14 mouse cellular contexts compared by ENCODE assay signal in genomic region chr9:21322917-21323297, GRCm38 (mm10). TPM values are rescaled to one million over a fixed set of nuclear protein-coding genes. Genes with fewer than 3 reads are reported as not detected.
DNase-seq lines count a peak whose midpoint lies in the region; ATAC-seq and TF ChIP-seq lines count a peak whose summit lies in the region.
"Not testable (repeated sequence)": the region's sequence is repeated elsewhere in the genome, so short reads cannot be mapped to it uniquely, and the experiment has no call there.
"Had no signal": no experiment of that assay in that cellular context is flagged by ENCODE, and none has a peak within 500 bp of the region (broad histone marks: within the 10 kb centered on the region; RNA-seq: fewer than 3 reads in every experiment).

No protein-coding gene starts in this region.

- not testable (repeated sequence) for H3K9ac ChIP-seq in ES-E14 (ENCODE audit: insufficient read depth, low read depth, low read length, poor library complexity, severe bottlenecking); embryonic facial prominence, embryonic 14.5 days (ENCODE audit: low read depth, low read length); heart, embryonic 12.5 days; heart, embryonic 16.5 days (ENCODE audit: low read length); kidney, embryonic 16.5 days (replicated peaks; ENCODE audit: low read length); liver, embryonic 11.5 days (ENCODE audit: low read depth, low read length); liver, postnatal 0 days (replicated peaks)

- ATAC-seq in embryonic facial prominence, embryonic 14.5 days (ENCODE audit: low read depth); heart, embryonic 12.5 days (ENCODE audit: insufficient number of reproducible peaks, low FRiP score); heart, embryonic 16.5 days (replicated peaks; ENCODE audit: extremely low read depth, insufficient read depth, low FRiP score); kidney, embryonic 16.5 days (ENCODE audit: low FRiP score, low TSS enrichment); liver, embryonic 11.5 days (replicated peaks; ENCODE audit: low FRiP score); liver, postnatal 0 days: not testable (repeated sequence)

- H3K36me3 ChIP-seq in ES-E14 (ENCODE audit: control insufficient read depth, insufficient read depth, low read length, poor library complexity, severe bottlenecking); embryonic facial prominence, embryonic 14.5 days (ENCODE audit: control insufficient read depth, insufficient read depth, low read length); heart, embryonic 16.5 days (ENCODE audit: control insufficient read depth, insufficient read depth); kidney, embryonic 16.5 days (ENCODE audit: insufficient read depth, low read length); liver, embryonic 11.5 days (ENCODE audit: control insufficient read depth, insufficient read depth, low read length); liver, postnatal 0 days (replicated peaks; ENCODE audit: insufficient read depth, low read length); thymus, adult 2 months (ENCODE audit: control insufficient read depth, insufficient read depth, low read length): not testable (repeated sequence)
- H3K36me3 ChIP-seq in heart, embryonic 12.5 days, result peaks cover 15% of the 10 kb centered on the region

- not testable (repeated sequence) for DNase-seq in ES-E14 (ENCODE audit: low read depth, low spot score); embryonic facial prominence, embryonic 14.5 days (ENCODE audit: low spot score); liver, embryonic 11.5 days (ENCODE audit: low spot score); liver, postnatal 0 days; thymus, adult 2 months

- not testable (repeated sequence) for H3K9me3 ChIP-seq in ES-E14 (ENCODE audit: control insufficient read depth, insufficient read depth, low read depth, low read length); embryonic facial prominence, embryonic 14.5 days (ENCODE audit: control insufficient read depth, low read length); heart, embryonic 12.5 days (replicated peaks); heart, embryonic 16.5 days (replicated peaks; ENCODE audit: control insufficient read depth, low read length); kidney, embryonic 16.5 days (ENCODE audit: low read length); liver, embryonic 11.5 days (ENCODE audit: control insufficient read depth, low read length); liver, postnatal 0 days (ENCODE audit: low read length)

- not testable (repeated sequence) for TF ChIP-seq CTCF in liver, postnatal 0 days (IDR thresholded peaks at IDR 0.05; ENCODE audit: low read depth); thymus, adult 2 months (IDR thresholded peaks at IDR 0.05; ENCODE audit: borderline replicate concordance, control insufficient read depth, extremely low read depth, insufficient read depth, low read length, poor library complexity)

- not testable (repeated sequence) for H3K4me3 ChIP-seq in ES-E14 (ENCODE audit: insufficient read depth in 1 of 2, low read depth in 1 of 2, low read length in 2 of 2, poor library complexity in 1 of 2, severe bottlenecking in 1 of 2); embryonic facial prominence, embryonic 14.5 days (ENCODE audit: low read depth, low read length); heart, embryonic 12.5 days; heart, embryonic 16.5 days (ENCODE audit: low read length); kidney, embryonic 16.5 days (ENCODE audit: low read length); liver, embryonic 11.5 days (ENCODE audit: low read depth, low read length); liver, postnatal 0 days (ENCODE audit: low read depth, low read length)
- H3K4me3 ChIP-seq in thymus, adult 2 months (ENCODE audit: control insufficient read depth, insufficient read depth, low read length), result peak overlapping the region; percentile 16

- in situ Hi-C loops in ES-E14 (cut with MboI; ENCODE audit: low sequenced_read_pairs in 2 of 2, unreplicated experiment in 2 of 2), result not testable (repeated sequence)

- not testable (repeated sequence) for TF ChIP-seq POLR2A in thymus, adult 2 months (IDR thresholded peaks at IDR 0.05; ENCODE audit: control insufficient read depth, extremely low read depth, insufficient read depth, low read length, poor library complexity)

- TF ChIP-seq EP300 in liver, postnatal 0 days (IDR thresholded peaks at IDR 0.05; ENCODE audit: low read depth), result not testable (repeated sequence)

- not testable (repeated sequence) for H3K27me3 ChIP-seq in embryonic facial prominence, embryonic 14.5 days (replicated peaks; ENCODE audit: control insufficient read depth, insufficient read depth, low read length); heart, embryonic 12.5 days (replicated peaks); heart, embryonic 16.5 days (ENCODE audit: control insufficient read depth, insufficient read depth, low read length); kidney, embryonic 16.5 days (ENCODE audit: insufficient read depth, low read length); liver, embryonic 11.5 days (replicated peaks; ENCODE audit: control insufficient read depth, insufficient read depth, low read length); liver, postnatal 0 days (ENCODE audit: insufficient read depth, low read length); thymus, adult 2 months (ENCODE audit: control insufficient read depth, insufficient read depth, low read length)

- H3K4me1 ChIP-seq in ES-E14 (ENCODE audit: control insufficient read depth in 2 of 2, insufficient read depth in 2 of 2, low read length in 2 of 2, poor library complexity in 1 of 2), result peaks cover 4 to 13% of the 10 kb centered on the region in 2 experiments
- H3K4me1 ChIP-seq in embryonic facial prominence, embryonic 14.5 days (ENCODE audit: control insufficient read depth, insufficient read depth, low read length), result 0 out of 2 replicates have a peak, but pooled peaks cover 11% of the 10 kb centered on the region
- H3K4me1 ChIP-seq in heart, embryonic 12.5 days (replicated peaks), result peaks cover 34% of the 10 kb centered on the region
- peaks cover 29% of the 10 kb centered on the region for H3K4me1 ChIP-seq in heart, embryonic 16.5 days (ENCODE audit: control insufficient read depth, insufficient read depth, low read length)
- H3K4me1 ChIP-seq in kidney, embryonic 16.5 days (ENCODE audit: insufficient read depth, low read length), result peaks cover 16% of the 10 kb centered on the region
- peaks cover 30% of the 10 kb centered on the region for H3K4me1 ChIP-seq in liver, embryonic 11.5 days (replicated peaks; ENCODE audit: control insufficient read depth, insufficient read depth, low read length)
- peaks cover 28% of the 10 kb centered on the region for H3K4me1 ChIP-seq in liver, postnatal 0 days (ENCODE audit: insufficient read depth)
- peaks cover 52% of the 10 kb centered on the region for H3K4me1 ChIP-seq in thymus, adult 2 months (replicated peaks; ENCODE audit: control insufficient read depth, insufficient read depth, low read length)

- not testable (repeated sequence) for H3K27ac ChIP-seq in ES-E14 (ENCODE audit: insufficient read depth, low read depth, low read length, poor library complexity, severe bottlenecking); embryonic facial prominence, embryonic 14.5 days (replicated peaks; ENCODE audit: low read depth, low read length); heart, embryonic 12.5 days (ENCODE audit: poor library complexity, severe bottlenecking); heart, embryonic 16.5 days (ENCODE audit: low read length); kidney, embryonic 16.5 days (ENCODE audit: low read length); liver, embryonic 11.5 days (ENCODE audit: low read depth, low read length); liver, postnatal 0 days (ENCODE audit: low read depth)
- peak overlapping the region; percentile 97 for H3K27ac ChIP-seq in thymus, adult 2 months (ENCODE audit: control insufficient read depth, insufficient read depth, low read length)

- H3K4me2 ChIP-seq in embryonic facial prominence, embryonic 14.5 days (ENCODE audit: low read depth, low read length), result peak overlapping the region; percentile 93; the same call in 1 of the 2 replicates
- H3K4me2 ChIP-seq in heart, embryonic 12.5 days, result peak overlapping the region; percentile 96; the same call in 1 of the 2 replicates
- peak overlapping the region; percentile 95 for H3K4me2 ChIP-seq in heart, embryonic 16.5 days (ENCODE audit: low read depth, low read length)
- 0 out of 2 replicates have a peak overlapping the region, but pooled peaks have one; percentile 85 for H3K4me2 ChIP-seq in kidney, embryonic 16.5 days (replicated peaks; ENCODE audit: low read depth, low read length)
- H3K4me2 ChIP-seq in liver, embryonic 11.5 days, result peak overlapping the region; percentile 99
- H3K4me2 ChIP-seq in liver, postnatal 0 days (ENCODE audit: low read depth, low read length), result 0 out of 2 replicates have a peak overlapping the region, but pooled peaks have one; percentile 11

- 92% methylated on average over 8 of the region's 8 CpGs for WGBS in embryonic facial prominence, embryonic 14.5 days
- WGBS in heart, embryonic 12.5 days, result 79% methylated on average over 8 of the region's 8 CpGs
- 85% methylated on average over 8 of the region's 8 CpGs for WGBS in heart, embryonic 16.5 days
- WGBS in kidney, embryonic 16.5 days, result 87% methylated on average over 7 of the region's 8 CpGs
- WGBS in liver, embryonic 11.5 days, result 70% methylated on average over 7 of the region's 8 CpGs
- WGBS in liver, postnatal 0 days (ENCODE audit: insufficient replicate concordance), result 69% methylated on average over 8 of the region's 8 CpGs
- 56% methylated on average over 8 of the region's 8 CpGs for WGBS in thymus, adult 2 months

RNA-seq across cellular contexts. Expression of gene Slc44a2, which starts 2.4 kb away (rescaled TPM):
- 46.0 and 73.1 TPM in 2 replicates for total RNA-seq in ES-E14 (2012; rRNA removed)
- 111 and 132 TPM in 2 replicates for polyA plus RNA-seq in embryonic facial prominence, embryonic 14.5 days (2014; fragmentation: Nextera tagmentation; extraction: Ambion mirVana)
- polyA plus RNA-seq in heart, embryonic 12.5 days (2016; fragmentation: Nextera tagmentation; extraction: Ambion mirVana), result 69.1 and 73.6 TPM in 2 replicates
- polyA plus RNA-seq in heart, embryonic 16.5 days (2015; fragmentation: Nextera tagmentation; extraction: Ambion mirVana), result 74.4 and 75.1 TPM in 2 replicates
- 116 and 122 TPM in 2 replicates for polyA plus RNA-seq in kidney, embryonic 16.5 days (2015; fragmentation: Nextera tagmentation; extraction: Ambion mirVana)
- 57.2 and 61.2 TPM in 2 replicates for polyA plus RNA-seq in liver, embryonic 11.5 days (2014; fragmentation: Nextera tagmentation; extraction: Ambion mirVana)
- 12.8 and 14.4 TPM in 2 replicates for polyA plus RNA-seq in liver, postnatal 0 days (2015; fragmentation: Nextera tagmentation; extraction: Ambion mirVana)
- polyA plus RNA-seq in thymus, adult 2 months (2012; rRNA removed), result 477 and 505 TPM in 2 replicates

RNA-seq across cellular contexts. Expression of gene Ap1m2, which starts 10.8 kb away (rescaled TPM):
- total RNA-seq in ES-E14 (2012; rRNA removed), result 9.8 and 17.1 TPM in 2 replicates
- polyA plus RNA-seq in embryonic facial prominence, embryonic 14.5 days (2014; fragmentation: Nextera tagmentation; extraction: Ambion mirVana), result 20.8 and 22.7 TPM in 2 replicates
- polyA plus RNA-seq in heart, embryonic 12.5 days (2016; fragmentation: Nextera tagmentation; extraction: Ambion mirVana), result 0.23 and 0.58 TPM in 2 replicates
- polyA plus RNA-seq in heart, embryonic 16.5 days (2015; fragmentation: Nextera tagmentation; extraction: Ambion mirVana), result 5.3 and 5.7 TPM in 2 replicates
- polyA plus RNA-seq in kidney, embryonic 16.5 days (2015; fragmentation: Nextera tagmentation; extraction: Ambion mirVana), result 45.2 and 48.9 TPM in 2 replicates
- polyA plus RNA-seq in liver, embryonic 11.5 days (2014; fragmentation: Nextera tagmentation; extraction: Ambion mirVana), result 1.2 and 1.6 TPM in 2 replicates
- polyA plus RNA-seq in liver, postnatal 0 days (2015; fragmentation: Nextera tagmentation; extraction: Ambion mirVana), result 0.32 and 0.54 TPM in 2 replicates
- 9.6 and 11.1 TPM in 2 replicates for polyA plus RNA-seq in thymus, adult 2 months (2012; rRNA removed)
- total RNA-seq: adrenal gland, postnatal 36 days; gastrocnemius, postnatal 14 days; heart, adult 8-10 months; heart, postnatal 10 days; heart, postnatal 4 days had no signal
- polyA plus RNA-seq: C2C12 had no signal

RNA-seq across cellular contexts. Expression of gene Cdkn2d, which starts 31.7 kb away (rescaled TPM):
- 9.6 and 12.7 TPM in 2 replicates for total RNA-seq in ES-E14 (2012; rRNA removed)
- polyA plus RNA-seq in embryonic facial prominence, embryonic 14.5 days (2014; fragmentation: Nextera tagmentation; extraction: Ambion mirVana), result 57.2 and 57.7 TPM in 2 replicates
- polyA plus RNA-seq in heart, embryonic 12.5 days (2016; fragmentation: Nextera tagmentation; extraction: Ambion mirVana), result 88.5 and 89.2 TPM in 2 replicates
- polyA plus RNA-seq in heart, embryonic 16.5 days (2015; fragmentation: Nextera tagmentation; extraction: Ambion mirVana), result 105 and 110 TPM in 2 replicates
- polyA plus RNA-seq in kidney, embryonic 16.5 days (2015; fragmentation: Nextera tagmentation; extraction: Ambion mirVana), result 50.9 and 51.7 TPM in 2 replicates
- 48.0 and 48.2 TPM in 2 replicates for polyA plus RNA-seq in liver, embryonic 11.5 days (2014; fragmentation: Nextera tagmentation; extraction: Ambion mirVana)
- polyA plus RNA-seq in liver, postnatal 0 days (2015; fragmentation: Nextera tagmentation; extraction: Ambion mirVana), result 74.3 and 76.6 TPM in 2 replicates
- polyA plus RNA-seq in thymus, adult 2 months (2012; rRNA removed), result 319 and 330 TPM in 2 replicates

RNA-seq across cellular contexts. Expression of gene Kri1, which starts 35.1 kb away (rescaled TPM):
- total RNA-seq in ES-E14 (2012; rRNA removed), result 81.6 and 108 TPM in 2 replicates
- polyA plus RNA-seq in embryonic facial prominence, embryonic 14.5 days (2014; fragmentation: Nextera tagmentation; extraction: Ambion mirVana), result 11.0 and 14.4 TPM in 2 replicates
- polyA plus RNA-seq in heart, embryonic 12.5 days (2016; fragmentation: Nextera tagmentation; extraction: Ambion mirVana), result 11.9 and 13.6 TPM in 2 replicates
- polyA plus RNA-seq in heart, embryonic 16.5 days (2015; fragmentation: Nextera tagmentation; extraction: Ambion mirVana), result 10.5 and 13.2 TPM in 2 replicates
- polyA plus RNA-seq in kidney, embryonic 16.5 days (2015; fragmentation: Nextera tagmentation; extraction: Ambion mirVana), result 14.6 and 20.0 TPM in 2 replicates
- polyA plus RNA-seq in liver, embryonic 11.5 days (2014; fragmentation: Nextera tagmentation; extraction: Ambion mirVana), result 19.3 and 24.2 TPM in 2 replicates
- 4.7 and 5.3 TPM in 2 replicates for polyA plus RNA-seq in liver, postnatal 0 days (2015; fragmentation: Nextera tagmentation; extraction: Ambion mirVana)
- polyA plus RNA-seq in thymus, adult 2 months (2012; rRNA removed), result 56.5 and 57.9 TPM in 2 replicates

RNA-seq across cellular contexts. Expression of gene Ilf3, which starts 44.8 kb away (rescaled TPM):
- 159 and 200 TPM in 2 replicates for total RNA-seq in ES-E14 (2012; rRNA removed)
- polyA plus RNA-seq in embryonic facial prominence, embryonic 14.5 days (2014; fragmentation: Nextera tagmentation; extraction: Ambion mirVana), result 139 and 177 TPM in 2 replicates
- 139 and 142 TPM in 2 replicates for polyA plus RNA-seq in heart, embryonic 12.5 days (2016; fragmentation: Nextera tagmentation; extraction: Ambion mirVana)
- 105 and 108 TPM in 2 replicates for polyA plus RNA-seq in heart, embryonic 16.5 days (2015; fragmentation: Nextera tagmentation; extraction: Ambion mirVana)
- 208 and 220 TPM in 2 replicates for polyA plus RNA-seq in kidney, embryonic 16.5 days (2015; fragmentation: Nextera tagmentation; extraction: Ambion mirVana)
- 141 and 149 TPM in 2 replicates for polyA plus RNA-seq in liver, embryonic 11.5 days (2014; fragmentation: Nextera tagmentation; extraction: Ambion mirVana)
- polyA plus RNA-seq in liver, postnatal 0 days (2015; fragmentation: Nextera tagmentation; extraction: Ambion mirVana), result 19.1 and 23.5 TPM in 2 replicates
- polyA plus RNA-seq in thymus, adult 2 months (2012; rRNA removed), result 151 and 157 TPM in 2 replicates

Comparison
In these comparisons a context has a peak if more than half of its experiments do, and no peak if none do; other contexts are left out.
1. H3K4me2 ChIP-seq: peak in every context shown above with its lines; median percentile 99 in liver, embryonic 11.5 days; 96 in heart, embryonic 12.5 days; 95 in heart, embryonic 16.5 days; 93 in embryonic facial prominence, embryonic 14.5 days; 85 in kidney, embryonic 16.5 days; 11 in liver, postnatal 0 days.